Mouse (Mus musculus): Measurements from ENCODE around the gene Mog. TPM values are rescaled to one million over a fixed set of nuclear protein-coding genes. Genes with fewer than 3 reads are reported as not detected.

The Mog gene
- polyA plus RNA-seq, 1 experiment, result 0.02 TPM

GRCm38 (mm10) chr17:36966875-36967274, 56.3 kb downstream of the Mog start:
- TF ChIP-seq CTCF (IDR thresholded peaks at IDR 0.05; ENCODE audit: control insufficient read depth, insufficient read depth, insufficient read length) (no peak), USF1 (IDR thresholded peaks at IDR 0.05; ENCODE audit: low read depth) (no peak), MYOD1 (IDR thresholded peaks at IDR 0.05; ENCODE audit: control insufficient read depth, insufficient read length, low read depth) (no peak), FOSL1 (IDR thresholded peaks at IDR 0.05; ENCODE audit: insufficient read depth, low read length, poor library complexity, severe bottlenecking) (no peak), CEBPB (IDR thresholded peaks at IDR 0.05; ENCODE audit: low read depth) (no peak), MAX (IDR thresholded peaks at IDR 0.05) (no peak), MYOG (IDR thresholded peaks at IDR 0.05; ENCODE audit: control insufficient read depth, extremely low read depth, insufficient read length) (no peak)
- no peaks in the 10 kb centered on the region for H3K27me3 ChIP-seq (ENCODE audit: control insufficient read depth, insufficient read depth, insufficient read length)
- no peak overlapping the region for H3K4me3 ChIP-seq (ENCODE audit: insufficient read depth, poor library complexity, severe bottlenecking)
- no peaks in the 10 kb centered on the region for H3K36me3 ChIP-seq (ENCODE audit: control insufficient read depth, insufficient read depth)
- no peaks in the 10 kb centered on the region for H3K79me2 ChIP-seq (ENCODE audit: control insufficient read depth, insufficient read depth)
- H3K79me3 ChIP-seq (ENCODE audit: low read depth), result no peaks in the 10 kb centered on the region
- no peak overlapping the region for H3ac ChIP-seq (ENCODE audit: control insufficient read depth, insufficient read length, low read depth)

GRCm38 (mm10) chr17:36961125-36961524, 62.1 kb downstream of the Mog start:
- no peak overlapping the region for H3ac ChIP-seq (ENCODE audit: control insufficient read depth, insufficient read length, low read depth)
- peaks cover 13% of the 10 kb centered on the region for H3K79me3 ChIP-seq (ENCODE audit: low read depth)
- no peak for TF ChIP-seq MYOG (IDR thresholded peaks at IDR 0.05; ENCODE audit: control insufficient read depth, extremely low read depth, insufficient read length)
- TF ChIP-seq CTCF (IDR thresholded peaks at IDR 0.05; ENCODE audit: control insufficient read depth, insufficient read depth, insufficient read length), result no peak
- TF ChIP-seq USF1 (IDR thresholded peaks at IDR 0.05; ENCODE audit: low read depth), result no peak
- no peak for TF ChIP-seq FOSL1 (IDR thresholded peaks at IDR 0.05; ENCODE audit: insufficient read depth, low read length, poor library complexity, severe bottlenecking)
- no peak for TF ChIP-seq MYOD1 (IDR thresholded peaks at IDR 0.05; ENCODE audit: control insufficient read depth, insufficient read length, low read depth)
- no peak for TF ChIP-seq CEBPB (IDR thresholded peaks at IDR 0.05; ENCODE audit: low read depth)
- no peak for TF ChIP-seq MAX (IDR thresholded peaks at IDR 0.05)
- no peaks in the 10 kb centered on the region for H3K27me3 ChIP-seq (ENCODE audit: control insufficient read depth, insufficient read depth, insufficient read length)
- no peak overlapping the region for H3K4me3 ChIP-seq (ENCODE audit: insufficient read depth, poor library complexity, severe bottlenecking)
- peaks cover 8% of the 10 kb centered on the region for H3K36me3 ChIP-seq (ENCODE audit: control insufficient read depth, insufficient read depth)
- H3K79me2 ChIP-seq (ENCODE audit: control insufficient read depth, insufficient read depth), result peaks cover 32% of the 10 kb centered on the region

Other genes starting within 250 kb of the Mog start
- not detected for gene H2-M10.6, start 211.2 kb downstream of the Mog start, polyA plus RNA-seq (2012; fragmentation: generic; extraction: Trizol)
- gene Trim26, start 186.3 kb downstream of the Mog start, polyA plus RNA-seq (2012; fragmentation: generic; extraction: Trizol), result 15.0 TPM
- 0.04 TPM for gene Trim15, start 156.2 kb downstream of the Mog start, polyA plus RNA-seq (2012; fragmentation: generic; extraction: Trizol)
- gene Trim10, start 153.8 kb downstream of the Mog start, polyA plus RNA-seq (2012; fragmentation: generic; extraction: Trizol), result not detected
- not detected for gene Trim40, start 133.3 kb downstream of the Mog start, polyA plus RNA-seq (2012; fragmentation: generic; extraction: Trizol)
- not detected for gene Trim31, start 125.3 kb downstream of the Mog start, polyA plus RNA-seq (2012; fragmentation: generic; extraction: Trizol)
- gene Rnf39, start 80.5 kb downstream of the Mog start, polyA plus RNA-seq (2012; fragmentation: generic; extraction: Trizol), result 0.02 TPM
- 181 TPM for gene Ppp1r11, start 71.7 kb downstream of the Mog start, polyA plus RNA-seq (2012; fragmentation: generic; extraction: Trizol)
- 93.2 TPM for gene Znrd1, start 64.8 kb downstream of the Mog start, polyA plus RNA-seq (2012; fragmentation: generic; extraction: Trizol)
- gene Znrd1as, start 64.8 kb downstream of the Mog start, polyA plus RNA-seq (2012; fragmentation: generic; extraction: Trizol), result 3.2 TPM
- gene 2410137M14Rik, start 42.2 kb downstream of the Mog start, polyA plus RNA-seq (2012; fragmentation: generic; extraction: Trizol), result not detected
- 0.06 TPM for gene H2-M5, start 33.9 kb downstream of the Mog start, polyA plus RNA-seq (2012; fragmentation: generic; extraction: Trizol)
- gene Zfp57, start 22.2 kb downstream of the Mog start, polyA plus RNA-seq (2012; fragmentation: generic; extraction: Trizol), result 11.6 TPM
- 6.1 TPM for gene Gabbr1, start 22.6 kb upstream of the Mog start, polyA plus RNA-seq (2012; fragmentation: generic; extraction: Trizol)
- not detected for gene Olfr90, start 65.1 kb upstream of the Mog start, polyA plus RNA-seq (2012; fragmentation: generic; extraction: Trizol)
- not detected for gene Olfr91, start 74.9 kb upstream of the Mog start, polyA plus RNA-seq (2012; fragmentation: generic; extraction: Trizol)
- not detected for gene Olfr92, start 96.7 kb upstream of the Mog start, polyA plus RNA-seq (2012; fragmentation: generic; extraction: Trizol)
- gene Olfr93, start 138.1 kb upstream of the Mog start, polyA plus RNA-seq (2012; fragmentation: generic; extraction: Trizol), result not detected
- not detected for gene Ubd, start 170.5 kb upstream of the Mog start, polyA plus RNA-seq (2012; fragmentation: generic; extraction: Trizol)
- gene Olfr94, start 177.6 kb upstream of the Mog start, polyA plus RNA-seq (2012; fragmentation: generic; extraction: Trizol), result not detected
- not detected for gene Olfr95, start 189.7 kb upstream of the Mog start, polyA plus RNA-seq (2012; fragmentation: generic; extraction: Trizol)
- not detected for gene Olfr96, start 196.7 kb upstream of the Mog start, polyA plus RNA-seq (2012; fragmentation: generic; extraction: Trizol)
- gene Olfr97, start 213.9 kb upstream of the Mog start, polyA plus RNA-seq (2012; fragmentation: generic; extraction: Trizol), result not detected
- gene Olfr98, start 240.4 kb upstream of the Mog start, polyA plus RNA-seq (2012; fragmentation: generic; extraction: Trizol), result not detected
- 2.0 TPM for gene H2-M3, start 246.8 kb upstream of the Mog start, polyA plus RNA-seq (2012; fragmentation: generic; extraction: Trizol)